Mouse (Mus musculus): ENCODE measurements around the gene Prkce.

- TF ChIP-seq ZNF384 (IDR thresholded peaks at IDR 0.05; ENCODE audit: low read depth, low read length) (no peak), MAFK (IDR thresholded peaks at IDR 0.05; ENCODE audit: insufficient read depth, low read depth, low read length) (no peak), CHD2 (IDR thresholded peaks at IDR 0.05; ENCODE audit: low read depth, low read length) (no peak), HCFC1 (IDR thresholded peaks at IDR 0.05; ENCODE audit: borderline replicate concordance, insufficient read depth, low read length) (no peak)
These were observed 241.0 kb downstream of the Prkce start for GRCm38 (mm10) chr17:86408614-86409006.
